Mouse (Mus musculus) lung, postnatal 25 days (tissue): ENCODE results near the gene Dyrk1a.

Experiments
- DNase-seq: peaks from one replicate; pipeline ENCODE4 v3.0.0; 2022; ENCODE audit warnings: low spot score

The Dyrk1a gene

DNA sequence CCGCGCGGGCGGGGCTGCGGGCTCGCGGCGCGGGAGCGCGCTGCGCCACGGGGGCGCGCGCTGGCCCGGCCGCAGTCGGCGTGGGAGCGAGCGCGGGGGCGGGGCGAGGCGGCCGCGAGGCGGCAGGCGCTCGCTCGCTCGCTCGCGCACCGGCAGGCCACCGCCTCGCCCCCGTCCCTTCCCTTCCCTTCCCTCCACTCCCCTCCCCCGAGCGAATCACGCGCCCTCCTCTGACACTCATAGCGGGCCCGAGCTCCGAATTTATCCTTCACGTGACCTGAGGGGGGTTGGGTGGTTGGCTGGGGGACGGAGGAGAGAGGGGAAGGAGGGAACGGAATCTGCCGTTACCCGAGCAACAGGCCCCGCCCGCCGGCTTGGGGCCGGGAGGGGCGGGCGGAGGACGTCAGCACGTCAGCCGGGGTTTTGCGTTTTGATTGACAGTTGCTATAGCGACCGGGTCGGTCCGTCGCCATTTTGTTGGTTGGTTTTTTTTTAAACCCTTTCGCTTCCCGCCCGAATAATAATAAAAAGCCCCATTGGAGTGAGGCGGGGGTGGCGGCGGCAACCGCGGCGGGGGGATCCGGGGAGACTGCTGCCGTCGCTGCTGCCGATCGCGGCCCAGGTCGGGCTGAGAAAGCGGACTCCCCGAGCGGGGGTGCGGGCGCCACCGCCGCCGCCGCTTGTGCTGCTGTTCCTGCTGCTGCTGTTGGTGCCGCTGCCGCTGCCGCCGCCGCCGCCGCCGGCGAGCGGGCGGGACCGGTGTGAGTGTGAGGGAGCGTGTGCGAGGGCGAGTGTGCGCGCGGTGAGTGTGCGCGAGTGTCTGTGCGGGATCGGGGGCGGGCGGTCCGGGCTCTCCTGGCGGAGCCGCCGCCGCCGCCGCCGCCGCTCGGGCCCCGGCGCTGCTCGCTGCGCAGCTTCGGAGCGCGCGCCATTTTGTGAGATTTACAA, at the start of gene Dyrk1a:
Dyrk1a (plus strand) TSS at position 782 of the 948 bp plus-strand sequence.
- DNase-seq = peak; percentile 99

DNA sequence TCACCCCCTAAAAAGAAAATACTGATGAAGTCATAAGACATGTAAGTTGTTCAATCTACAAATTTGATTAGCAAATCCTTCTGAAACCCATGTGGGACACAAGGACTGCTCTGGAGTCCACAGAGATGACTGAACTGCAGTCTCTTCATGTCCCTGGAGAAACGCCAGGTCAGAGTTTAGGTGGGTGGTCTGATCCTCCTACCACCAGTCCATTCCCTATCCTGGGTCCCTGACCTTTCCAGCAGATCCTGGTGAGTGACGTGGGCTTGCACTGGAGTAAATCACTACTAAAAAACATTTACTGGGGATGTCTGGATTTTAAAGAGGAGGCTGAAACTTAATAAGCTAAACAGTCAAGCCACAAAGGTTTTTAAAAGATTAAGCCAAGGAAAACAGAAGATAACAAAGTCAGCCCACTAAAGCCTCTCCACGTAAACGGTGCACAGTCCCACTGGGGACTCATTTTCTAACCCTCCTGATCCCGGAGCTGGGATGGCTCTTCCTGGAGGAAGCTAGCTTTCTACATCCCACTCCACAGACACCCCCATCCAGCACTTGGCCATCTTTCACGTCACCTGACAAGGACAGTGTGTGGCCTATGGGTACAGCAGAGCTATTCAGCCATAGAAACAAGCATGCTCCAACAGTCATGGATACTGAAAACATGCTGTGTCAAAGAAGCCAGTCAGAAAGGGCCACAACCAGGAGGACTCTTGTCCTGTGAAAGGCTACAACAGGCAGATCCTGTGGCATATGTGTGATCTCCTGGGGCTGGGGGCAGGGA, 46.0 kb upstream of the Dyrk1a start:
- no peak for DNase-seq

DNA sequence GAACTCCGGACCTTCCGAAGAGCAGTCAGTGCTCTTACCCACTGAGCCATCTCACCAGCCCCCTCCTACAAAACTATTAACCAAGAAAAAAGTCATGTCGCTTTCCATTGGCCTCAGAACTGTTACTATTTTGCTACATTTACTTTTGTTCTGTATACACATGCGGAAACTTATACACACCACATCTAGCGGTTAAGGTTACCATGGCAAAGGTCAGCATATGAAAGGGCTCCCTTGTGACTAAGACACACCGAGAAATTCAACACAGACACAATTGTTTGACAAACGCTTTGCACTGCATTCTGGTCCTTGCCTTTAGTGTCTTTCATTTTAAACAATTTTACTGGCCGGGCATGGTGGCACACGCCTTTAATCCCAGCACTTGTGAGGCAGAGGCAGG, 45.1 kb upstream of the Dyrk1a start:
- DNase-seq = no peak

DNA sequence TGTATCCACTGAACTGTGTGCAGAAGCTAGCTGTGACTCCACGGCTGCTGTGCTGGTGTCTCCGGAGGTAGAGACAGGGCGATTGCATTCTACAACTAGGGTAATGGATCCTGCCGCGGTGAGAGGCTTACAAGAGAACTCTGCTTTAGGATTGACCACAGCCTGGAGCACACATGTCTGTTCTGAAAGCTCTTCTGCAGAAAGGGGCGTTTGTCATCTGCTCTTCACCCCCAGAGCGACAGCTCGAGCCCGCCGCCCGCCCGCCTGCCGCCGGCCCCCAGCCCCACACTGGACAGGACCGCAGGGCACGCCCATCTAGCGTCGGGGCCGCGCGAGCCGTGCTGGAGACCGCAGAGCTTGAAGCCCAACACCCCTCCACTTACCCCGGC, 43.9 kb upstream of the Dyrk1a start:
- DNase-seq = peak; percentile 21

DNA sequence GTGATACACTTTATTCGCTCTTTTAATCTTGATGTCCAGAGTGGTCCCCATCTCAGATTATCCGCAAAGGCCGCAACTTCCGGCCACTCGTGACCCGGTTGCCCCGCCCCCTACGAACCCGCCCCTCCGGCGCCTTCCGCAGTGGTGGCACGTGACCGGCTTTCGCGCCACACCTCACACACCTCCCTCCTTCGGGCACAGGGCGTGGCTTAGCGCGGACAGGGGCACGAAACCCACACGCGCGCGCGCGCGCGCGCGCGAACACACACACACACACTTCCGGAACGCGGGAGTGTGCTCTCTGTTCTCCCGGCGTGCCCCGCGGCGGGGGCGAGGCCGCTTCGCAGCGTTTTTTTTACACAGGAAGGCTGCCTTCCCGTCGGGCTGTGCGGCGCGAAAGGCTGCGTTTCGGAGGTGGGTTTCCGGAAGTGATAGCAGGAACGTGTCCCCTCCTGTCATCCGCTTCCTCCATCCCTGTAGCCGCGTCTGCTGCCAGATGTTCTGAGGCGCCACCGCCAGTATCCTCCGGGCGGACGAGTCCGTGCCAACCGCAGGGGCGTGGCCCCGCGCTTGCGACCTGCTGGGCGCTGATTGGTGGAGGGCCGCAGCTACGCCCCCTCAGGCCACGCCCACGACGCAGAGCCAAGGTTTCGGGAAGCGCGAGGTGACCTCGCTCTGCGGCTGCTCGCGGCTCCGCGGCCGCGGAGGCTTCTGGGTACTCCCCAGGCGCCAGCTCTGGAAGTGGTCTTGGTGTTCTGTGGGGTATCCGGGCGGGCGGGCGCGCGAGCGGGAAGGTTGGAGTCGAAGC, 43.3 kb upstream of the Dyrk1a start, which contains the start of gene Vps26c:
Vps26c (minus strand) TSS at position 487 of the 808 bp plus-strand sequence.
- DNase-seq = peak; percentile 96

DNA sequence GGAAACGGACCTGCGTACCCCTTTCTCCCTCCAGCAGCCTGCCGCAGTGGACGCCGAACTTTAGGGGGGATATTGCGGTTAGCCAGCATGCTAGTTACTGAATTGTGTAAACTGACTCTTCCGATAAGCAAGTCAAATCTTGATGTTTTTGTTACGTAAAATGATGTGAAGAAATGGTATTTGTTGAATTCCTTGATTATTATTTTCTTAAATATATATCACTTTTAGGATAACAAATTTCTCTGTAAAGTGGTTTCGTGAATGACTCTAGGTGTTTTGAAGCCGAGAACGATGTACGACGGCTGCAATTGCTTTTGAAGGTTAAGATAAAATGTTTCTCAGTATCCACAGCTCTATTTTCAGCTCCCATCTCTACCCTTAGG, 42.7 kb upstream of the Dyrk1a start:
- DNase-seq = no peak

DNA sequence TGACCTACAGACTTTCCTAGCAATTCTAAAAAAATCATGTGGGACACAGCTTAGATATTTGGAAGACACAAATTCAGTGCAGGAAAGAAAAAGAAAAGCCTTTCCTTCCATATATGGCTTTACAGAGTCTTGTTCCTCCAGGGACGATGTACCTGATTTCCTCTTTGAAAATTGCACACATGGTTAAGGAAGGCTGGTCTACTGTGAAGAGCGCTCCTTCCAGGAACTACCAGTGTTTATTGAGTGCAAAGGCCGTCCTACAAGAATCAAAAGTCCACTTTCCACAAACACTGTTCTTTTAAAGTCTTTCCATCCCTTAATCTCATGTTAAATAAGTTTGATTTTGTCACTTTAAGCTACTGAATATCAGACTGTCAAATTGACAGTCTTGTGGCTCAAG, 42.3 kb upstream of the Dyrk1a start:
- no peak for DNase-seq

DNA sequence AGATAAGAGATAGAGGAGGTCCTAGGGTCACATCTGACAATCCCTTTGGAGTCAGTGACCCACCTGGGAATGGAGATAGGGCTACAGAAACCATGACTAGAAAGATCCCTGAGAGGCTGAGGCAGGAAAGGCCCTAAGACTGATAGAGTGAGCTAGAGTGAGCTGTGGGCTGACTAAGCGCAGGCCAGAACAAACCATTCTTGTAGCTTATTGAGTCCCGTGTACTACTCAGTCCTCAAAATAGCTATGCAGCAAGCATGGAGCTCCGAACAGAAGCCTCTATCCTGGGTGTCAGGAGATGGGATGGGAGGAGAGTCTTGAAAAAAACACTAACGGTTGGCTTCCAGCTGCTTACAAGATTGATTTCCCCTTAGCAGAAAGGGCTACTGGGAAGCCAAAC, 38.5 kb upstream of the Dyrk1a start:
- no peak for DNase-seq

DNA sequence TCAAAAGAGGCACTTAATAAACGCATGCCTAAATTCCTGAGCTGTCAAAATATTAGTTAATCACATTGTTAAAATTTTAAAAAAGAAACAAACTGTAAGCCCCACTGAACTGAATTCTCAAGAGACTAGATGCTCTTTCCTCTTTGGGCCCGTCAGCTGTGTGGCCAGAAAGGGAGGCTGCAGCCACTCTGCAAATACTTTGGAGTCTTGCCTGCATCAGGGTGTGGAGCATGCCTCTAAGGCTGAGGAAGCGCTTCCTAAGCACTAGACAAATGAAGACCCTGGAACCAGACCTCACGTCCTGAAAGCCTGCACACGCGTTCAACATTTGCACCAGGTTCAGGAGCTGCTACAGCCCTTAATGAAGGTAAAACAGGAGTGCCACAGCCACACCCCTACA, 36.1 kb upstream of the Dyrk1a start:
- DNase-seq = no peak

DNA sequence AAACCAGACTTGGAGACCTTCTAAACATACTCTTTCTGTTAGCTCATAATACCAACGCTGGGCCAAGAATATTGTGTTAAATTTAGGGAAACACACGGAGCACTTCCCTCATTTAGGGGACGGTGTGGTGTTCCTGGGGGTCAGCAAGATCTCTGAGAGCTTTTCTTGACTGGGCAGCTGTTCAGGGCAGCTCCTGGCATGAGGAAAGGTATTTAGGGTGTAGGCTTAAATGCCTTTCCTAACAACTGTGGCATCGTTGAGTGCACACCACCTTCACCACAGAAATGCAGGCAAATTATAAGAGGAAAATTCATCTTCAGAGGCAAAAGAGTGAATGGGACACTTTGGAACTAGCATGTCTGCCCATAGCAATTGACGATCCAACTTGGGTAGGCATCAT, 34.1 kb upstream of the Dyrk1a start:
- DNase-seq = no peak

DNA sequence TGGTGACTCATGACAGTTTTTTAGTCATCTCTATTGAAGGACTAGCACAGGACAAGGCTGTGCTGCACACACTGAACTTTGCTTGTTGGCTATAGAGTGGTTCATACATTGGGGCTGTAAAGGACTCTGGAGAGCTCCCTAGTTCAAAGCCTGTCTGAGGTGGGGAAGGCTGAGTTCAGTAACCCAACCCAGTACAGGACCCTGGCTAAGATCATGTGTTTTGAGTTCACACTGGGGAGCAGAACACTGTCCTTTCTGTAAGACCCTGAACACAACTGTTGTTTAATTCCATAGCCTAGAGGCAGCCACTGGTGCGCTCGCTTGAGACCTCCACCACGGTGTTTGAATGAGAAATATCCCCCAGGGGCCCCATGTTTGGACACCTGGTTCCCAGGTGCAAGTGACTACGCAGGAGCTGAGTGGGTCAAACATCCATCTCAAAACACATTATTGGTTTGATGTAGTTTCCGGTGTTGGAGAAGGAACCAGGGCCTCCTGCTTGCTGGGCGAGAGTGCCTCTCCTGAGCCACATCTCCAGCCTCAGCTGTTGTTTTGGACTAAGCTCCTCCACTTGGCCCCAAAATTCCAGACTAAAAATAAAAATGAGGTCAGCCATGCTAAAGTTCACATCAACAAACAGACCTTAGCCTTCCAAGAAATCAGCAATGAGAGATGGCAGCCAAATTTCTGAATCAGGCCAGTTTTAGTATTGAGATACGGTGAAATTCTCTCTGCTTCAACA, 33.2 kb upstream of the Dyrk1a start:
- DNase-seq = peak; percentile 60

DNA sequence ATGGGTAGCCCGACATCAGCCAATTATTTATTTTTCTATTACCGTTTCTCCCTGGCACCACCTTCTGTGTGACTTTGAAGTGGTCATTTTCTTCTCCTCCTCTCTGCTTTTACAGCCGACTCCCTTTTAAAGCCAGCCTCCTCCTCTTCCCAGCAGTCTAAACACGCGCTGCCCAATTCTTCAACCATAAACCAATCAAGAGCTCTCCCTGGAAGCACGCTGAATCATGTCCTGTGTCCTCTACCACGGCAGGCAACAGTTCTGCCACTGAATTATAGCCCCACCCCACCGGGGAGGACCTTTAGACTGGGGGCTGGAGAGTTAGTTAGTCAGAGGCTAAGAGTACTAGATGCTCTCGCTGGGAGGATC, 32.7 kb upstream of the Dyrk1a start:
- DNase-seq = no peak

DNA sequence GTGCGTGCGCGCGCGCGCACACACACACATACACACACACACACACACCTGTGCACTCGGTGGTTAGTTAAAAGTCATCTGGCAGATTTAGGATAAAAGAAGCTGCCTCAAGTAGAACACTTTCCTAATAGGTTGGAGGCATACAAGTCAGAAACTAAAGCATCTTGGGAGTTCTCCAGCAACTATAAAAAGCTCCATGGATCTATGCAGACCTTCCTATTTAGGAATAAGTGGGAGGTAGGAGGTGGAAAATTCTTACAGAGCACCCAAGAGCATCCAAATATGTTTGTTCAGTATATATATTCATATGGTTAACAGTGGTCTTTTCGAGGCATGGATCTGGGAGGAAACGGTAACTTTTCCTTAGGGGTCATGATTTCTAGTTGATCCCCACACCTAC, 29.7 kb upstream of the Dyrk1a start:
- DNase-seq = no peak

DNA sequence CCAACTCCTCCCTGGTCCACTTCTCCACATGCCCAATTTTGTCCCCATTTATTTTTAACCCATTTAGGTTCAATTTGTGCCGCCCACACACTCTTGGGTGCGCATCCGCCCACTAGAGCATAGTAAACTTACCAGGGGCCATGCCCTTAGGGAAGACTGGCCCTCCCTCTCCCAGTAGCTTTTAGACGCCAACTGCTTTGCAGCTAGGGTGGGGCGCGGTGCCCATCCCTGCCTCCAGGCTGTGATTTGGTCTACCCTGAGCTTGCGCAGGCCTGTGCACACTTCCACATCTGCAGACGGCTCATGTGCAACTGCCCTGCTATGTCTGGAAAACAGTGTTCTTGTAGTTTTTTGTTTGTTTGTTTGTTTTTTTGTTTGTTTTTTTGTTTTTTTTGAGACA, 26.9 kb upstream of the Dyrk1a start:
- DNase-seq = no peak

DNA sequence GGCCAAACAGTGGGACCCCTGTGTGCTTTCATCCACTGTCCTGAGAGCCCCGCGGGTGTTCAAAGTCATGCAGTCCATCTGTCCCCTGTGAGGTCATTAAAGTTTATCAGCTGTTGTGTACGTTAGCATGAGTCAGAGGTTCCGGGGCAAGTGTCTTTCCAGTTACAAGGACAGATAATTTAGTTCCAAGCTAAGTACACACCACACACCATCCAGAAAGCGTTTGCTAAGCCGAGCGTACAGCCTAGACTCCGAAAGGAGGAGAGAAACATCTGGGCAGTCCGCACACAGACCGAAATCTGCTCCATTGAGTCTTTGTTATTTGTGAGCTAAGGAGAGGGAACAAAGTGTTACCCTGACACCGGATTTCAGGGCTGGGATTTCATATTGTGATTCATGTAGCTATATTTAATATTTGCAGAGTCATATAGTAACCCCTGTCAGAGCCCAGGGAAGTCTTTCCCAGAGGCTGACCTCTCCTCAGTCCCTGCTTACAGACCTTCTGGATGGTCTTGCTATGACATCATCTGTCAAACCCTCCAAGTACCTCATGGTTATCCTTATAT, 25.2 kb upstream of the Dyrk1a start:
- DNase-seq = no peak

DNA sequence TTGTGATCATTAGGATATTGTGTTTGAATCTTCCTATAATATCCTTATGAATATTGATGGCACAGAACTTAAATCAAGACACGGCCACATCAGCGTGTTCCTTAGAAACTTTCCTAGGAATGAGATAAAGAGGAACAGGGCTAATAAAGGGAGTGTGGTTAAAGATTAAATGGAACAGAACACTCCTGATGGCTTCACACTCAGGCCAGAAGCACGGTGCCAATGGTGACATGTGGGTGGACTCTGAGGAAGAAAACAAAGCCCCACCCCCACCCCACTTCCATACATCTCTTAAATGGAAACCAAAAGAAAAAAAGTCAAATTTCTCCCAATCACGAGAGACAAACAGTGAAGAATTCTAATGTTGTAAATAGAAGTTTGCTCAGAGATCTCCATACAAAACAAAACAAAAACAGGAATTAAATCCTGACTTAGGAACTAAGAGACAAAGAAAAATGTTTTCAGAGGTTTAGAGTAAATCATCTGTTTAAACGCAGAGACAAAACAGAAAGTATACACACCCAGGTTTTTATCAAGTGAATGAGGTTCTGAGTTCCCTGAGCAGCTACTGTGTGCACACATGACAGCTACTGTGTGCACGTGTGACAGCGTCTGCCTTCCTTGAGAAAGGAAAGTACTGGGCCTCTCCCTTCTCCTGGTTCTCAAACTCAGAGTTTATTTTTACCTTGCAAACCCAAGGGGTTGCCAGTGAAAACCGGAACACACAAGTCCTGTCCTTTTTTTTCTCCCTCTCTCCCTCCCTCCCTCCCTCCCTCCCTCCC, 23.8 kb upstream of the Dyrk1a start:
- DNase-seq = no peak

DNA sequence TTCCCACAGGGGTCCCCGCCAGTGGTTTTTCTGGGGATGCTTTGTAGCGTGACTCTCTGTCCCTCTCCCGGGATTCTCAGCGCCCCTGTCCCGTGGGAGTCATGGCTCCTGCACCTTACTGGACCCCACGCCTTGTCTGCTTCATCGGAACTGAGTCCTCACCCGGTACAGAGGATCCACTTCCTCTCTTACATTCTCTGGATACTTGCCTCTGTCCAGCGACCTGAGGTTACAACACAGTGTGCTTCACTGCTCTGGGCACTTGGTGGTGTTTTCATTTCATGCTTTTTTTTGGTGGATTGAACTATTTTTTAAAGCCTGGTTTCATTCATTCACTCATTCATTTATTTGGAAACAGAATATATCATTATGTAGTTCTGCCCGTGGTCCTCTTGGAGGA, 20.0 kb upstream of the Dyrk1a start:
- DNase-seq = no peak

DNA sequence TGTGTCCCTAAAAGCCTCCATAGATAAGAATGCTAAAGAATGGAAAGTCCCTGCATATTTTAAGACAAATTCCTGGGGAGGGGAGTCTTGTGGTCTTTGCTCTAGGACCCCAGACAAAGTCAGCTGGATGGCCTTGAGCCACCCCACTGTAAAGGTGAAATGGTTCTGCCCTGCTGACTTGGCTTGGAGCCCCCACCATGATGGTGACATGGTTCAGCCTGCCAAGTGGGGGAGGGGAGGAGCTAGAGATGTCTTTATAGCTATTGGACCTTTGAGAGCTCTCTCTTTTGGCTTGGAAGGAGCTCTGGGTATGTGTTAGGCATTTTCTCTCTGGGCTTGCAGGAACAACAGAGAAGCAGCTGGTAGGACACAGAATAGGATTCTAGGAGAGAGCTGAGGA, 17.9 kb upstream of the Dyrk1a start:
- DNase-seq = no peak

DNA sequence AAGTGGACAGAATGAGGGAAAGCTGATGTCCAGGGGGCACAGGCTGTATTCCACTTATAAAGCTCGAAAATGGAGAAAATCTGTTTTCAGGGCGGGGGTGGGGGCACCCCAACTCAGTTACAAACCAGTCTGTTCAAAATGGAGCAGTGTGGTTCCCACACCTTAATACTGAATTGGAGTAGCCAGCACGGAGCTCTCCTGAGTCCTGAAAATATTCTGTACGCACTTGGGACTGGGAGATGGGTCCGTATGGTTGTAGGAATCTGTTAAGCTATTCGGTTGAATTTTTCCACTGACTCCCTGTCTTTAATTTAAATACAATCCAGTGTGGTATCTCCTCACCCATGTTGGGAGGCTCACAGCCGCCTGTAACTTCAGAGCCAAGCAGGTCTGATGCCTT, 14.5 kb upstream of the Dyrk1a start:
- no peak for DNase-seq

DNA sequence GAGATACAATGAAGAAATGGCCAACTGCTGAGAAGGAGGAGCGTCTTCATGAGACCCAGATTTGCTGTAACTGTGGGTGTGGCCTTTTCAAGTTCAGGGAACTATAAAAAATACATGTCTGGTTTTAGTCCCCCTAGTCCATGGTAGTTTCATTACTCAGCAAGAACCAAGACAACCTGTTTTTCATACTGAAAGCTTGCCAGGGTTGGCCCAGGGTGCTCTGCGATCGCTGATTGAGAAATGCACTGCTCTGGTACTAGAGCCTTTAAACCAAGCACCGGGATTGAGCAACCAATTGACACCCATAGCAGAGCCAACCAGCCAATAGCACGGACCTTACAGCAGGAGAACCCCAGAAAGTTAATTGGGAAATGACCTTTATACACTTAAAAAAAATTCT, 13.6 kb upstream of the Dyrk1a start:
- peak; percentile 78 for DNase-seq

DNA sequence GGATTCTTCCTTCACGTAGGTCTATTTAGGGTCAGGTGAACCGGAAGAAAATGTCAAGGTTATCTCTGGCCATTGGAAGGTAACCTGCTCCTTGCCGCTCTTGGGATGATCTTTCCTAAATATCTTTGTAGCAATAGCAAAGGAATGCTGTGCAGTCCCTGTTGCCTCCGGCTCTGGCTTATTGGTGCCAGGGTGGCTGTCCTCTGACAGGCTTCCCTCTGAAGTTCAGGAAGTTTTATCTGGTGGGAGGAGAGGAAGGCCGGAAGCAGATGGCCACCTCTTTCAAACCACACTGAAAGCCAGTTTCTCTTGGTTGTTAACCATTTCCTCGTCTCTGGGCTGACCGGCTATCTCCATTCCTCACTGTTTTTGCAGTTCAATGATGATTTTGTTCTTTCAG, 10.5 kb upstream of the Dyrk1a start:
- no peak for DNase-seq
